Mouse (Mus musculus) megakaryocyte, adult 5-6 weeks (primary cell): ENCODE measurements around the gene Pdrg1. TPM values are rescaled to one million over a fixed set of nuclear protein-coding genes. Genes with fewer than 3 reads are reported as not detected.

Source experiments
- ATAC-seq: 2 replicates; pipeline ENCODE4 v1.8.0; 2016; ENCODE audit warnings: mild to moderate bottlenecking, inconsistent platforms; ENCODE audit not compliant: poor library complexity, severe bottlenecking
- total RNA-seq, 2 experiments: library from RNA; stranded (forward) in 1 of 2; stranded (reverse) in 1 of 2; fragments of 153-499, 151-499 nt in 1 of 2; fragments of 221-1000, 200-1000 nt in 1 of 2; gene quantifications; 2 replicates each; pipeline versions ENCODE4 v1.2.3 to v1.2.4; 2015 to 2017

Pdrg1 gene
- total RNA-seq, 2 experiments from 2014 or later: 34.0 to 80.2 TPM

GRCm38 (mm10) chr2:152965555-152965954, 49.7 kb downstream of the Pdrg1 start:
- no peak for ATAC-seq

- ATAC-seq: peak; percentile 88
These were observed 53.0 kb downstream of the Pdrg1 start, which contains the start of gene Ttll9 for GRCm38 (mm10) chr2:152962091-152962793. Gene Ttll9, plus strand, starts transcription at chr2:152962485.

Other genes starting within 250 kb of the Pdrg1 start
- 7.1 and 9.3 TPM in 2 replicates for gene Bcl2l1, start 183.7 kb downstream of the Pdrg1 start, total RNA-seq (2015)
- 9.3 and 12.8 TPM in 2 replicates for gene Bcl2l1, start 183.7 kb downstream of the Pdrg1 start, total RNA-seq (2017)
- 102 TPM in 2 replicates for gene Tpx2, start 167.5 kb downstream of the Pdrg1 start, total RNA-seq (2015)
- 122 and 126 TPM in 2 replicates for gene Tpx2, start 167.5 kb downstream of the Pdrg1 start, total RNA-seq (2017)
- not detected in 2 replicates for gene Mylk2, start 104.1 kb downstream of the Pdrg1 start, total RNA-seq (2015)
- not detected in 2 replicates for gene Mylk2, start 104.1 kb downstream of the Pdrg1 start, total RNA-seq (2017)
- not detected in 2 replicates for gene Foxs1, start 82.2 kb downstream of the Pdrg1 start, total RNA-seq (2015)
- gene Foxs1, start 82.2 kb downstream of the Pdrg1 start, total RNA-seq (2017): not detected in 2 replicates
- not detected in 2 replicates for gene Dusp15, start 63.7 kb downstream of the Pdrg1 start, total RNA-seq (2015)
- not detected in 2 replicates for gene Dusp15, start 63.7 kb downstream of the Pdrg1 start, total RNA-seq (2017)
- 0.38 TPM in 1 of 2 replicates, not detected in the other for gene Ttll9, start 52.9 kb downstream of the Pdrg1 start, total RNA-seq (2015)
- 0.28 TPM in 1 of 2 replicates, not detected in the other for gene Ttll9, start 52.9 kb downstream of the Pdrg1 start, total RNA-seq (2017)
- gene Xkr7, start 16.4 kb upstream of the Pdrg1 start, total RNA-seq (2015): not detected in 2 replicates
- not detected in 2 replicates for gene Xkr7, start 16.4 kb upstream of the Pdrg1 start, total RNA-seq (2017)
- 0.59 TPM in 1 of 2 replicates, not detected in the other for gene Ccm2l, start 50.5 kb upstream of the Pdrg1 start, total RNA-seq (2015)
- gene Ccm2l, start 50.5 kb upstream of the Pdrg1 start, total RNA-seq (2017): 0.22 TPM in 1 of 2 replicates, not detected in the other
- gene Hck, start 93.0 kb upstream of the Pdrg1 start, total RNA-seq (2015): 207 and 212 TPM in 2 replicates
- 279 and 282 TPM in 2 replicates for gene Hck, start 93.0 kb upstream of the Pdrg1 start, total RNA-seq (2017)
- 50.1 and 56.9 TPM in 2 replicates for gene Tm9sf4, start 145.9 kb upstream of the Pdrg1 start, total RNA-seq (2015)
- 78.7 and 85.5 TPM in 2 replicates for gene Tm9sf4, start 145.9 kb upstream of the Pdrg1 start, total RNA-seq (2017)
- 5.6 and 6.2 TPM in 2 replicates for gene Tspyl3, start 210.0 kb upstream of the Pdrg1 start, total RNA-seq (2015)
- gene Tspyl3, start 210.0 kb upstream of the Pdrg1 start, total RNA-seq (2017): 4.0 and 6.5 TPM in 2 replicates
- 40.6 and 43.8 TPM in 2 replicates for gene Plagl2, start 226.0 kb upstream of the Pdrg1 start, total RNA-seq (2015)
- 5.7 and 9.1 TPM in 2 replicates for gene Plagl2, start 226.0 kb upstream of the Pdrg1 start, total RNA-seq (2017)
- 6.2 and 8.1 TPM in 2 replicates for gene Pofut1, start 226.1 kb upstream of the Pdrg1 start, total RNA-seq (2015)
- gene Pofut1, start 226.1 kb upstream of the Pdrg1 start, total RNA-seq (2017): 12.2 and 12.8 TPM in 2 replicates